Mouse (Mus musculus) left cerebral cortex, postnatal 36 days (tissue): ENCODE results near the gene Mecom. TPM values are rescaled to one million over a fixed set of nuclear protein-coding genes. Genes with fewer than 3 reads are reported as not detected.

Experiments
- DNase-seq, 2 experiments: peaks; one replicate each; pipeline ENCODE4 v3.0.0; 2021 to 2022; ENCODE audit warnings: low spot score in 2 of 2, mixed read lengths in 1 of 2
- intact Hi-C: fragments of 180-260 bp; cut with DNase I; formaldehyde crosslinking; loops from one replicate; pipeline ENCODE4 v1.15.1; 2025
- total RNA-seq, 2 experiments: library from RNA; stranded (reverse); gene quantifications; 2 replicates each; pipeline ENCODE4 v1.2.3; 2021

Mecom gene
- total RNA-seq, 2 experiments from 2014 or later = 2.2 to 5.0 TPM

GRCm38 (mm10) chr3:30286529-30286928 is 261.3 kb downstream of the Mecom start:
- no peak for DNase-seq
- intact Hi-C loops = no loop called here

GRCm38 (mm10) chr3:30284094-30284493 is 263.7 kb downstream of the Mecom start:
- no peak for DNase-seq
- intact Hi-C loops = no loop called here

DNA sequence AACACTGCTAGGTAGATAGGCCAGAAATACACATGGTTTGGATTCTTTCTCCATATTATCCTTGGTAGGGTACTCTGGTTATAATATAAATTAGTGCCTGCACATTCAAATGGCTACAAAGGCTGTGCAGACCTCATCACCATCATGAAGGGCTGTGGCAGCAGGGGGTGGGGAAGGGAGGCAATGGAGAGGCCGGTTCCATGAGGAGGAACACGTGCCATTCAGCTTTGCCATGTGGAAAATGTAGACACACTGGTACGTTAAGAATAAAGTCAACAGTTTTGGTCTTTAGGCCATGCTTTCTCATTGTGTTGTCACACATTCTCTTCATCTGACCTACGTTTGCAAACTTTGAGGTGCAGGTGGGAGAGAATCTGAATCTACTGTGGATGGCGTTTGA is 264.2 kb downstream of the Mecom start:
- intact Hi-C loops = no loop called here
- no peak for DNase-seq

- no peak for DNase-seq
- intact Hi-C loops = no loop called here
Measured at GRCm38 (mm10) chr3:30277569-30277968, 270.2 kb downstream of the Mecom start.

GRCm38 (mm10) chr3:30276099-30276498 is 271.7 kb downstream of the Mecom start:
- no peak for DNase-seq
- intact Hi-C loops = no loop called here

DNA sequence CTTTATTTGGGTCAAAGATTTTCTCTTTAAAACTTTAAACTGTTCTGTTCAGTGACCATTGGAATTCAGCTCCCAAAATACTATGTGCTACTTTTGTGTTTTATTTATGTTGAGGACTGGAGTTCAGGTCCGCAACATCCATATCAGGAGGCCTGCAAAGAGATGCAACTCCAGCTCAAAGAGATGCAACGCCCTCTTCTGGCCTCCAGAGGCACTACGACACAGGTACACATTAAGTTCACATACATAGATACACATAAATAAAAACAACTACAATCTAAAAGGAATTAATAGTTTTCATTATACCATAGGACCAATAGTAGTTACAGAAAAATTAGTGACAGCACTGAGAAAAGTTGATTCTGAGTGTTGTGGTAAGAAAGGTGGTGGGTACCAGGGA is 278.6 kb downstream of the Mecom start:
- no peak for DNase-seq
- intact Hi-C loops = no loop called here

GRCm38 (mm10) chr3:30260945-30261344 is 286.9 kb downstream of the Mecom start:
- no peak for DNase-seq
- intact Hi-C loops = no loop called here

DNA sequence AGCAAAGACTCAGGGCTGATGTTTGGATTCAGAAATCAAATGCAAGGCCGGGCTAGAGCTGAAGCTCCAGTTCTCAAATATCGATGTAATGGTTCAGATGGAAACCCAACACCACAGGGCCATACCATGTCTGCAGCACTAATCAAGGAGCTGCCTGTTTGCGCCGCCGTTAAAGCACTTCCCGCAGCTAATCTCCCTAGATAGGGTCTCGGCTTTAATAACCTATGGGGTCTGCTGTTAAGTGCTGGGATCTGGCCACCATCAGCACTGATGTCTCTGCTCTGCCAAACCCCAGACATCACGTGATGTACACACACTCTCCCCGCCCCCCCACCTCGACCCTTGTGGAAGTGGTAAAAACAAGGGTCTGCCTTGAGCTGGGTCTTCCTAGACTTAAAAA is 289.4 kb downstream of the Mecom start:
- intact Hi-C loops = no loop called here
- DNase-seq = no peak

DNA sequence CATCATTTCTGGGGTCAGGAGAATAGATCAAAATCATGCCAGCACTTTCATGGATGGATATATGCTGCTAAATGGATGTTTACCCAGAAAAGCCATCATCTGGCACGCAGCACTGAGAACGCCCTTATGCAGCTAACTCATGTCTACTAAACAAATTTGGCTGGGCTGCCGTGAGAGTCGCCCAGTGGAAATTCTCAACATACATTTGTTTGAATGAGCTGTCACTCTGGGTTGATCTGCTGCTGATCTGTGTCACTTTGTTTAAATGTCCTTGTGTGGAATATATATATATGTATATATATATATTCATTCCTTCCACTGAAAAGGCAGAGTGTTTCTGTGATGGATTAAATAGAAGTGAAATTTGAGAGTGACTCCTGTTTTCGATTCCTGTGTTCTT is 290.0 kb downstream of the Mecom start:
- intact Hi-C loops = no loop called here
- DNase-seq = no peak

- intact Hi-C loops = no loop called here
- no peak for DNase-seq
Measured at GRCm38 (mm10) chr3:30256896-30257295, 290.9 kb downstream of the Mecom start.

DNA sequence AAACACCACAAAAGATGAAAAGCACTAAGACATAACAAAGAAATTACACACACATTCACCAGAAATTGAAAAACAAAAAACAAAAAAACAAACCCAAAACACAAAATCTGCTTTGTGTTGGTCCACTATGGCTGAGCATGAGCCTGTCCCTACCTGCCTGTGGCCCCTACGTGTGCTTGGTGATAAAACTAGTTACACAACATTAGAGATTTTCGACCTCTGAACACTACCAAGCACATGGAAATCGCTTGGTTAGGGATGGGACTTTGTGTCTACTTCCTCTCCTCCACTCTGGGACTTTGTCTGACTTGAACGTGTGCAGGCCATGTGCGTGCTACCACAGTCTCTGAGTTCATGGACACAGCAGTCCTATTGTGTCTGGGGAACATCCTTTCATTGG is 292.0 kb downstream of the Mecom start:
- DNase-seq = no peak
- intact Hi-C loops = no loop called here

- DNase-seq = no peak
- intact Hi-C loops = no loop called here
Measured at GRCm38 (mm10) chr3:30254451-30254850, 293.4 kb downstream of the Mecom start.

DNA sequence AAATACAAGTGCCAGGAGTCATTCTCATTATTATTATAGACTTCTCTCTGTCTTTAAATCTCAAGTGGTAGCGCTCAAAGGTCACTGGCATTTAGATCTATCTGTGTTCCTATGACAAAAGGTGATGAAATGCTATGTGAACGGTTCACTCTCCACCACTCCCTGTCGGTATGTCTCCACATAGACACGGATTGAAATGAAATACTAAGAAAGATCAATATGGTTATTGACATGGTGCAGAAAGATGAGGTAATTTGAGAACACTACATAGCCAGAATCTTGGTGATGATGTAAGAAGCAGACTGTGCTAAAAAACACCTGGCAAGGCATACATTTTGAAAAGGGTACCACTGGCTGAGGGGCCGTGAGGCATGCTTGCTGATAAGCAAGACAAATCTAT is 294.1 kb downstream of the Mecom start:
- DNase-seq = no peak
- intact Hi-C loops = no loop called here

- intact Hi-C loops = no loop called here
- DNase-seq = peak in 1 of 2 experiments; percentile 5
Measured at GRCm38 (mm10) chr3:30248656-30249384, 299.0 kb downstream of the Mecom start.

- no peak for DNase-seq
- intact Hi-C loops = no loop called here
Measured at GRCm38 (mm10) chr3:30247256-30247655, 300.6 kb downstream of the Mecom start.

GRCm38 (mm10) chr3:30246431-30247041 is 301.3 kb downstream of the Mecom start:
- intact Hi-C loops = no loop called here
- no peak for DNase-seq

DNA sequence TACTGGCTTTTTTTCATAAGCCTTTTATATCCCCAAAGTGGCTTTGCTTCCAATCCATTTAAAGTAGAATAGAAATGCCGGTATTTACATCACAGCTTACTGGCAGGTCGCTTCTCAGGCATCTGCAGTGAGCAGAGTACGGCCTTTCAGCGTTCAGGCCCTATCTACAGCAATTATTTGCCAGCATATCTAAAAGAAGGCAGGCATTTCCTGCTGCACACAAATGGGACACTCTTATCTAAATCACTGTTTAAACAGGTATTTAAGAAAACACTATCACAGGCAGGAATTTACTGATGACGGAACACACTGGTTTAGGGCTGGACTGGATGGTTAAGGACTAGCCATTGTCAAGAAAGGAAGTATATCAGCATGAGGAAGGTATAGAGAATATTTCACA is 301.9 kb downstream of the Mecom start:
- intact Hi-C loops = no loop called here
- no peak for DNase-seq

- no peak for DNase-seq
- intact Hi-C loops = no loop called here
Measured at GRCm38 (mm10) chr3:30244401-30244871, 303.4 kb downstream of the Mecom start.

- intact Hi-C loops = no loop called here
- DNase-seq = no peak
Measured at GRCm38 (mm10) chr3:30243776-30244275, 304.0 kb downstream of the Mecom start.

DNA sequence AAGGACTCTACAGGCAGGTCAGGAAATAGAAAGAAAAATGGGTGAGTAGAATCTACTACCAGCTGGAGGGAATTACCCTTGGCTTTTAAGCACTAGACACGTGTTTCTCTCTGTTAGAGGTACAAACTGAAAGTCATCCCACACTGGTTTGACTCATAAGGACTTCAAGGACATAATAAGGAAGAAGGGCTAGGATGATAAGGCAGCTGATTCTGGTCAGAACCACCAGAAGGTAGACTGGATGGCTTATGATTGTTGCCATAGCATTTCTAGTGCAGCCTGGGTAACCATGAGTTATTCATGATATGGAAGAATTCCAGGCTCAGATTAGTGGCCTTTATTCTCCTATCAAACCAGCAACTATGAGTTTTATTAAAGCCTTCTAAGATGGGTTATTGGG is 308.4 kb downstream of the Mecom start:
- DNase-seq = no peak
- intact Hi-C loops = no loop called here

GRCm38 (mm10) chr3:30237493-30237892 is 310.3 kb downstream of the Mecom start:
- no peak for DNase-seq
- intact Hi-C loops = no loop called here
